Mouse (Mus musculus) brain, embryonic 14.5 days (tissue): ENCODE measurements around the gene Crnn. TPM values are rescaled to one million over a fixed set of nuclear protein-coding genes. Genes with fewer than 3 reads are reported as not detected.

ENCODE experiments used
- DNase-seq: peaks from one replicate; pipeline ENCODE4 v3.0.0-alpha.2; 2011; ENCODE audit warnings: low read depth
- CTCF ChIP-seq: fragments of 200-500 bp; IDR thresholded peaks from 2 replicates; pipeline ENCODE4 v1.5.1; 2012; ENCODE audit warnings: inconsistent platforms, mild to moderate bottlenecking, moderate library complexity, borderline replicate concordance; ENCODE audit not compliant: insufficient read depth, insufficient read length; ENCODE audit errors: extremely low read depth
- POLR2A ChIP-seq: fragments of 200-500 bp; IDR thresholded peaks from 2 replicates; pipeline ENCODE4 v1.6.1; 2012; ENCODE audit warnings: mild to moderate bottlenecking, inconsistent platforms, borderline replicate concordance; ENCODE audit not compliant: poor library complexity, insufficient read depth, insufficient read length, severe bottlenecking; ENCODE audit errors: extremely low read depth
- polyA plus RNA-seq: library from polyadenylated mRNA; depleted of rRNA; stranded (reverse); fragments of >200 nt; gene quantifications from 2 replicates; pipeline ENCODE4 v1.2.3, GENCODE M21; 2012; rRNA removed

Crnn gene
- polyA plus RNA-seq, result not detected in 2 replicates

DNA sequence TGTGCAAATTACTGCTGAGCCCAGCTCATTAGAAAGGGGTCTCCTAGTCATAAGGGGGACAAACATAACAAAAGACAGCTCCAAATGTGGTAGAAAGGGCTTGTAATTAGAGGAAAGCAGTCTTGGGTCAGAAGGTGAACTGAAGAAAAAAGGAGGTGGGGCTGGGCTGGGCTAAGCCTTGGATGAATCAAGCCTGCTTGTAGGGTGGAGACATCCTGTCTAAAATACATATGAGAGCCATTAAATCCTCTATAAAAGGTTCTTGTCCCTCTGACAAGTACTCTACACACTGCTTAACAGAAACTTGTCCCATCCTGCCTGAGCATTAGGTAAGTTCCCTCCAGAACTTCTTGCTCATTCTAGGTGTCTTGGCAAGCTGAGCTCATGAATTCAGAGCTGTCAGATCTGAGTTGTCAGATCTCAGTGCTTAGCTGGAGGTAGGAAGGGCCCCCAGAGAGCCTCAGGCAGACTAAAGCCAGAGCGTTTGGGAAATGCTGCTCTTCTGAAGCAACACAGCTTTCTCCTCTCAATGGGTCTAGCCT, at the start of gene Crnn:
Gene Crnn, plus strand, starts transcription at position 278 of the 542 bp plus-strand sequence.
- TF ChIP-seq POLR2A (no peak), CTCF (no peak)
- DNase-seq, result no peak

DNA sequence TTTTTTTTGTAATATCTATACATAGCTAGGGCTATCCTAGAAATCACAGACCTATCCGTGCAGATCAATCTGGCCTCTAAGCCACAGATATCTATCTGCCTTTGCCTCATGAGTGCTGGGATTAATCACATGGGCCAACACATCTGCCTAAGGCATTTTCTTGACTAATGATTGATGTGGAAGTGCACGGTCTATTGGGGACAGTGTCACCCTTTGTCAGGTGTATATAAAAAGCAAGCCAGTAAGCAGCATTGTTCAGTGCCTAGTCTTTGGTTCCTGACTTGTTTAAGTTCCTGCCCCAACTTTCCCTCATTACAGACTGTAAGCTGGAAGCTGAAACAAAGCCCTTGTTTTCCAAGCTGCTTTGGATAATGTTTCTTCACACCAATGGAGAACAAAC, 48.1 kb upstream of the Crnn start:
- TF ChIP-seq POLR2A, result no peak
- no peak for TF ChIP-seq CTCF
- DNase-seq, result no peak

DNA sequence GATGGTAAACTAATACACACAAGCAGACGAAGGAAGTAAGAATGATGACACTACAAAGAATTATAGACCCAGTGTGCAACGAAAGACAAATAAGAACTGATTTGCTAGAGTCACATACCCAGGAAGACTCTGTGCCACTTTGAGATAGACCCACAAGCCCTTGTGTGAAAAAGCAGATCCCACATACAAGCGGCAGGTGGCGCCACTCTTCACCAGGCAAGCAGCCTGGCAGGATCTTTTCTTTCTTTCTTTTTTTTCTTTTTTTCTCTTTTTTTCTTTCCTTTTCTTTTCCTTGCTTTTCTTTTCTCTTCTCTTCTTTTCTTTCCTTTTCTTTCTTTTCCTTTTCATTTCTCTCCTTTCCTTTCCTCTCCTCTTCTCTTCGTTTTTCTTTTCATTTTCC, 32.9 kb upstream of the Crnn start:
- peak; percentile 20 for DNase-seq
- peak; percentile 46; the same call in 1 of the 2 replicates for TF ChIP-seq CTCF
- TF ChIP-seq POLR2A, result no peak

DNA sequence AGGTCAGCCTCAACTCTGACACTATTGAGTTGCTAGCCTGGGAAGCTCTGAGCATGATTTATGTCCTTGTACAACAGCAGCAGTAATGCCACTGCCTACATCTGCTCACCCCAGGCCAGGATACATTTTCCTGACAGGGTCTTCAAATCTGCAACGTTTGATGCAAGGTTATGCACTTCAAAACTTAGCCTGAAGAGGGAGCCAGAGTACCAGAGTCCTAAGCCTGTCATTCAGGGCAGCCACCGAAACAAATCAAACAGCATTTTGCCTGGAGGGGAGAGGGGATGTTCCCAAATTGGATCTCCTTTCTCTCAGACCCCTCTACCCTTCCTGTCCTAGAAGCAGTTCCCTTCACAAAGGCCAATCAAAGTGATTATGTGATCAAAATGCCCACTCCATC, 30.1 kb upstream of the Crnn start:
- DNase-seq, result peak; percentile 64
- TF ChIP-seq POLR2A (no peak), CTCF (peak; percentile 64; the same call in 1 of the 2 replicates)

DNA sequence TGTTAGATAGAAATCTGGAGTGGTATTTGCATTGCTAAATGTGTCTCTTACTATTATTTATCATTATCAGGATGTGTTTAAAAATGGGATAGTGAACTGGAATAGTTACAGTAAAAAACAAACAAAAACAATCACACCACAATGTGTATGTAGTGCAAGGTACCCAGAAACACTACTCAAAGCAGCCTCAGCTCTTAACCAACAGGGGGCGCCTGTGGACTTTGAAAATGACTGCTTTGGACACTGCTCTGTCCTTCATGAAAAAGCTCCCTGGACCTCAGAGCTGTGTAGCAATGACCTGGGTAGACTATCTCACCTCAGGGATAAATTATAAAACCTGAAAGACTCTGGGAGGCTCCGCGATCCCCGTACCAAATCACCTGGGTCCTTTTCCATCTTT, 25.5 kb upstream of the Crnn start:
- peak; percentile 5; the same call in 1 of the 2 replicates for TF ChIP-seq CTCF
- no peak for TF ChIP-seq POLR2A
- DNase-seq, result no peak

DNA sequence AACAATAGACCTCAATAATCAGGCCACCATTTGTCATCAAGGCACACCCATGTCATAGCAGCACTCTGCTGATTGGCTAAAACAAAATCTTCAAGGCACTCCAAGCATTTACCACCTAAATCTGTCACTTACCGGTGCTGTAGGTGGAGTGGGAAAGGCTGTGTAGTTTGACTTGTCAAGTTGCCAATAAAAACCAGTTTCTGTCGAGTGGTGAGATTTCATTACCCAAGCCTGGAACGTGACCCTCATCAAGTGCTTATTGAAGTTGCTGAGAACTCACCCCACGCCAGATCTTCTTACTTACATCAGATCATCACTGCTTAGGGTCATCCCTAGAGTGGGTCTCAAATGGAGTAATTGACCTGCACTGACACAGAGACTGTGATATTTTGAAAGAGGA, 16.5 kb upstream of the Crnn start:
- TF ChIP-seq POLR2A (no peak), CTCF (no peak)
- DNase-seq, result no peak

DNA sequence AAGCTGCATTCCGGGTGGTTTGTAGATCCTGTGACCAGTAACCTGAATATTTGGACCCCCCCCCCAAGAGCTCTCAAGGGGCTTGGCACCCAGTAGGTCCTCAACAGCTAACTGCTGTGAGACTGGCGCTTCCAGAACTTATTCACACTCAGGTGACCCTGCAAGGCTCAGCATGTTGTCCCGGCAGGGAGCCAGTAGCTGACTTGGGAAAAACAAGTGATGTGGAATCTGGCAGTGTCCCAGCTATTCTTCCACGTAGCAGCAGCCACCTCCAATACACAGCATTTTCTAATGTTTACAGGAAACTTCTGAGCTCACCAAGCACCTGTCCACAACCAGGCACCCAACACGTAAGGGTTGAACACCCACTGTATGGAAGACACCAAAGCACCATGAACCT, 15.5 kb upstream of the Crnn start:
- TF ChIP-seq POLR2A (no peak), CTCF (no peak)
- DNase-seq, result peak; percentile 13

DNA sequence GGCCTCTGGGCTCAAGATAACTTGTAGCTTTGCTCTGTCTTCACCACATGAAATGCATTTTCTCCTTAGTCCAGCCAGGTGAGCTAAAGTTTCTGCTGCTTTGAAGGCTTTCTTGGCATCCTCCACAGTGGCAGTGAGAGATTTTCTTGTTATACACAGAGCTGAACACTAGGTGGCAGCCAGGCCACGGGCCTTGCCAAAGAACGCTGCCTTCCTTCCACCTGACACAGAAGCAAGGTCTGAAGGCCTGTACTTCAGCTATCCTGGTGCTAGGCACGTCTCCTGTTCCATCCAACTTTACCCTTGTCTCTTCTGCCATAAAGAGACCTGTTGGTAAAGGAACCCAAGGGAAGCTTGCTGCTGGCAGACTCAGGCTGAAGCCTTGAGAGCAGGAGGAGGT, 14.1 kb upstream of the Crnn start:
- DNase-seq, result peak; percentile 73
- no peak for TF ChIP-seq POLR2A
- peak; percentile 91 for TF ChIP-seq CTCF

DNA sequence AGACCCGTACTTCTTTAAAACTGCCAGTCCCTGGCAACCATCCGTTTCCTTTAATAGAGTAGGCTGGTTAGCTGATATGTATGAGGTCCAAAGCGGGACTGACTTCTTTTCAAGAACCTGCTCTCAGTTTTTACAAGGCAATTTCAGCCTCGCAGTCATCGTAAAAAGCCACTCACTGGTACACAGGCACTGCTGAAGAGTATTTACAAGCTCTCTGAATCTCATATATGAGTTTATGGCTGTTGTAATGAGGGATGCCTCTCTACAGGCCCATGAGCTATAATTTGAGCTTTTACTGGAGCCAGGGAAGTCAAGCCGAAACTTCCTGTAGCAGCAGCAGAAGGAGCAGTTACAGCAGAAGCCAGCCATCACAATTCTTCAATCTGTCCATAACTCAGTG, 17.9 kb downstream of the Crnn start:
- TF ChIP-seq CTCF (no peak), POLR2A (no peak)
- DNase-seq, result no peak

DNA sequence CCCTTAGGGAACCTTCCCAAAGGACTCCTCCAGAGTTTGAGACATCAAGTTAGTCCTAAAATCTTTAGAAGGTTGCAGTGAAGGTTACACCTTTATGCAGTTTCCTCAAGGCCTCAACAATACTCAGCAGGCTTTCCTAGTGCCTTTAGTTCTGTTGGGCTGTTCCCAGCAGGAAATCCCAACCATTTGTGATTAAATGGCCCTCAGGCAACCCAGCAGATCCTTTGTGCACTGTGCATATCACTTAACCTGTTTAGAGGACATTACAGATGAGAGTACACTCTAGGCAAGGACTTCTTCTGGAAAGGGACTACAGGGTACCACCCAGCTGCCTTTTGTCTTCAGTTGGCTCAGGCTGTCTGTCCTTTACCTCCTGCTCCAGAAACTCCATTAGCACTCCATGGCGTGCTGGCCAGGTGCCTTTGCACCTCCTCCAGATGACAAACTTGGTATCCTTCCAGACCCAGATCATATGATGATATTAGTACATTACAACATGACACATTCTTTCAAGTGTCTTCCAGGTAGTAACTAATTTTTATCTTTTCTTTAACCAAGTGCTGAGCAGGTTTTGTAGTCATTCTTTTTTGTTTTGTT, 18.5 kb downstream of the Crnn start:
- no peak for DNase-seq
- no peak for TF ChIP-seq CTCF
- TF ChIP-seq POLR2A, result no peak

DNA sequence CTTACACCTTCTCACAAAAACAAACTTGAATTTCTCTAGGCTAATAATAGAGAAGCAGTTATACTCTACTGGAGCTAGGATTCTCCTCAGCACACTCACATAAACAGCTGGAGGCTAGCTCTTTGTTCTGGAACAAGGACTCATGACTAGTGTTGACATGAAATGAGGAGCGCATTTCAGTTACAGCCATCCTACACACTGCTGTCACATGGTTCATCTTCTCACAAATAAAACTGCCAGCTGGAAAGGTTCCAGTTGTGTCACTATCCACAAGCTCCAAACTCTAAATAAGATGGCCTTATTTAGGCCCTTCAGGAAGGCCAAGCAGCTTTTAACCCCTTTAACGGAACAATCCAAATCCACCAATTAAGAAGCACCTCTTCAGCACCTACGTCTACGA, 36.3 kb downstream of the Crnn start:
- TF ChIP-seq CTCF (no peak), POLR2A (no peak)

DNA sequence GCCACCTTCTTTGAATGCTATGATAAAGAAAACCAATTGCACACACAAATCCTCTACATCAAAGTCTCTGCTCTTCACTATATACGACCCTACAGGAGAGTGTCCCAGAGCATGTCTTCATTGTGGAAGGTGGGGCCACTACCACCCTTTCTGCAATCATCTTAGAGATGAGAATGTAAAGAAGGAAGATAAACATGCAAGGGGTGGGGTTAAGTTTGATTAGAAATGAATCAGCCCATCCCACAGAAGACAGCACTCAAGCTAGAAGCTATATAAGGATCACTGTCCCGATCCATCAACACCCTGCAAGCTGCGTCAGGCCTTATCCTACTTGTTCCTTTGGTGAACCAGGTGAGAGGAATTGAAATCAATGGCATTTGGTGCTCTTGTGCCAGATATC, 52.4 kb downstream of the Crnn start, which contains the start of gene Flg2:
Gene Flg2, plus strand, starts transcription at position 301 of the 400 bp plus-strand sequence.
- TF ChIP-seq POLR2A, result no peak
- no peak for TF ChIP-seq CTCF
- DNase-seq, result no peak

More for the DNA sequence above, 36.3 kb downstream of the Crnn start:
- DNase-seq, result no peak

Other genes starting within 250 kb of the Crnn start
- not detected in 2 replicates for gene Lce3a, start 218.6 kb upstream of the Crnn start, polyA plus RNA-seq
- gene Lce3b, start 211.8 kb upstream of the Crnn start, polyA plus RNA-seq, result not detected in 2 replicates
- not detected in 2 replicates for gene Lce3c, start 200.3 kb upstream of the Crnn start, polyA plus RNA-seq
- gene Lce3d, start 187.4 kb upstream of the Crnn start, polyA plus RNA-seq, result not detected in 2 replicates
- gene Lce3e, start 177.7 kb upstream of the Crnn start, polyA plus RNA-seq, result not detected in 2 replicates
- gene Lce3f, start 152.6 kb upstream of the Crnn start, polyA plus RNA-seq, result not detected in 2 replicates
- 0.59 and 1.0 TPM in 2 replicates for gene Crct1, start 129.1 kb upstream of the Crnn start, polyA plus RNA-seq
- gene Lce1m, start 125.7 kb upstream of the Crnn start, polyA plus RNA-seq, result not detected in 2 replicates
- not detected in 2 replicates for gene Gm4858, start 76.0 kb upstream of the Crnn start, polyA plus RNA-seq
- gene Flg2, start 52.5 kb downstream of the Crnn start, polyA plus RNA-seq, result not detected in 2 replicates
- gene Flg, start 128.7 kb downstream of the Crnn start, polyA plus RNA-seq, result not detected in 2 replicates
- 0.03 TPM in 1 of 2 replicates, not detected in the other for gene Hrnr, start 175.0 kb downstream of the Crnn start, polyA plus RNA-seq
- gene Rptn, start 248.9 kb downstream of the Crnn start, polyA plus RNA-seq, result not detected in 2 replicates